Mouse (Mus musculus) lung, postnatal 0 days (tissue): ENCODE results near the gene Fhl2.

Source experiments
- CTCF ChIP-seq: IDR thresholded peaks from 2 replicates; pipeline ENCODE4 v1.5.1; 2016; ENCODE audit warnings: antibody characterized with exemption, mild to moderate bottlenecking
- EP300 ChIP-seq: IDR thresholded peaks from 2 replicates; pipeline ENCODE4 v1.6.1; 2016; ENCODE audit warnings: antibody characterized with exemption, mild to moderate bottlenecking, control low read depth

GRCm38 (mm10) chr1:43241208-43241607 lies 44.4 kb upstream of the Fhl2 start:
- TF ChIP-seq CTCF: no peak
- no peak for TF ChIP-seq EP300
